Mouse (Mus musculus) CH12.LX (cell line): ENCODE measurements at regions not wholly inside any gene's neighbourhood (a gene's known extent, or its start where the extent isn't known, plus 50 kb on each side); places are given as distances from the start of the nearest gene placed in this dataset.
"Not testable (repeated sequence)": the region's sequence is repeated elsewhere in the genome, so short reads cannot be mapped to it uniquely, and the experiment has no call there.

ENCODE experiments used
- CHD2 ChIP-seq: IDR thresholded peaks from 2 replicates; pipeline ENCODE4 v1.6.1; 2011; ENCODE audit warnings: low read length, improper control_type of control experiment
- CTCF ChIP-seq, 2 experiments: IDR thresholded peaks in 1 of 2; conservative IDR thresholded peaks in 1 of 2; 2 replicates each; pipeline ENCODE4 v1.5.1; 2011 to 2012; ENCODE audit warnings: low read depth in 2 of 2, low read length in 2 of 2, improper control_type of control experiment in 1 of 2, inconsistent platforms in 1 of 2, mild to moderate bottlenecking in 1 of 2, moderate library complexity in 1 of 2
- ETS1 ChIP-seq: conservative IDR thresholded peaks from 2 replicates; pipeline ENCODE4 v1.6.1; 2012; ENCODE audit warnings: low read depth, mild to moderate bottlenecking, inconsistent platforms, low read length, improper control_type of control experiment, moderate library complexity
- HCFC1 ChIP-seq: IDR thresholded peaks from 2 replicates; pipeline ENCODE4 v1.6.1; 2012; ENCODE audit warnings: low read depth, mild to moderate bottlenecking, inconsistent platforms, low read length, improper control_type of control experiment
- POLR2A ChIP-seq: IDR thresholded peaks from 2 replicates; pipeline ENCODE4 v1.6.1; 2011; ENCODE audit warnings: low read depth, mild to moderate bottlenecking, improper control_type of control experiment, low read length

GRCm38 (mm10) chrX:50565031-50565430 lies 136.7 kb upstream of the Olfr1324 start:
- not testable (repeated sequence) for TF ChIP-seq CTCF (conservative IDR thresholded peaks at IDR 0.05 in 1 of 2, IDR thresholded peaks at IDR 0.05 in 1 of 2; ENCODE audit: low read depth in 2 of 2, low read length in 2 of 2); ETS1; HCFC1; CHD2; POLR2A
